Mouse (Mus musculus) brain, embryonic 14.5 days (tissue): ENCODE measurements around the gene Phactr3. TPM values are rescaled to one million over a fixed set of nuclear protein-coding genes. Genes with fewer than 3 reads are reported as not detected.
"Not testable (repeated sequence)": the region's sequence is repeated elsewhere in the genome, so short reads cannot be mapped to it uniquely, and the experiment has no call there.

ENCODE experiments used
- DNase-seq: peaks from one replicate; pipeline ENCODE4 v3.0.0-alpha.2; 2011; ENCODE audit warnings: low read depth
- CTCF ChIP-seq: fragments of 200-500 bp; IDR thresholded peaks from 2 replicates; pipeline ENCODE4 v1.5.1; 2012; ENCODE audit warnings: inconsistent platforms, mild to moderate bottlenecking, moderate library complexity, borderline replicate concordance; ENCODE audit not compliant: insufficient read depth, insufficient read length; ENCODE audit errors: extremely low read depth
- POLR2A ChIP-seq: fragments of 200-500 bp; IDR thresholded peaks from 2 replicates; pipeline ENCODE4 v1.6.1; 2012; ENCODE audit warnings: mild to moderate bottlenecking, inconsistent platforms, borderline replicate concordance; ENCODE audit not compliant: poor library complexity, insufficient read depth, insufficient read length, severe bottlenecking; ENCODE audit errors: extremely low read depth
- polyA plus RNA-seq: library from polyadenylated mRNA; depleted of rRNA; stranded (reverse); fragments of >200 nt; gene quantifications from 2 replicates; pipeline ENCODE4 v1.2.3, GENCODE M21; 2012; rRNA removed

The Phactr3 gene
- polyA plus RNA-seq, 1 experiment = 64.7 TPM

DNA sequence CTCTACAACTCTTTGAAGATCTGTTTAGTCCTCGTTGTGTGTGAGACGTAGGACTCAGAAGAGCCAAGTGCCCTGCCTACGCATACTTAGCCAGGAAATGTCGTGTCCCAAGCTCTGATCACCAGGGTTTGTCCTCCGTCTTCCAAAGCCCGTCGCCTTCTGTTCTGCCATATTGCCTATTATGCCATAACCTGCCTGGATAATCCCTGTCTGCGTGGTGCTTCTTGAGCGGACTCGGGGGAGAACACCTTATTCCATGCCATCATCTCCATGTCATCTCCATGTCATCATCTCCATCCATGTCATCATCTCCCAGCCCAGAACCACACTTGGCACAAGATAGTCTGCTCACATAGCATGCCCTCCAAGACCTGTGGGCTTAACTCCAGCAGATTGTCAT lies 207.3 kb downstream of the Phactr3 start:
- TF ChIP-seq POLR2A (no peak), CTCF (no peak)

DNA sequence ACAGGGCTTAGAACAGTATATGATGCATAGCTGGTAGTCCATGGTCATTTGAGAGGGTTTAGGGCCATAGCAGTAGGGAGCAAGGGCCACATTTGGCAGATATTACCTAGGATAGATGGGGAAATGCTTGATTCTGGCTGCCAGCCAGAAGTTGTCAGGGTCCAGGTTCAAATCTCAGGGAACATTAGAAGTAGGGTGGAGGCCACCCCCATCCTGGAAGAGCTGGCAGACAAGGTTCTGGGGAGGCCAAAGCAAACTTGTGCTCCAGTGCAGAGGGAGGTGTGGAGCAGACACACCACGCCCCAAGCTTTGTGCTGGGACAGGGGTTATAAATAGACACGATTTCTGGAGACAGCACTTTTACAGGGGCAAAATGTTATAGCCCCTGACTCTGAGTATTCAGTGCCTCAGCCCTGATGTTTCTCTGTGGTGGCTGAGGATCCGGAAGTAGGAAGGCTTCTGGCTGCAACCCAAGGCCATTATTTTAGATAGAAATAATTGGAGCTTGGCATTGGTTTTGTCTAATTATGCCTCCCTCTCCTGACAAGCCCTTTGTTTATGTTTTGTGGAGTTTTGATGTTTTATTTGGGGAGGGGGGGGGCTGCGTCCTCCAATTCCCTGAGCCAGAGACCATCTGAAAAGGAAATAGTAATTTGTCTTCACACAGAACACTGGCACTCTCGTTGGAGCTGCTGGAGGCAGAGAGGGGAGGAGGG lies 208.1 kb downstream of the Phactr3 start:
- TF ChIP-seq POLR2A (no peak), CTCF (no peak)
- no peak for DNase-seq

More for the DNA sequence above, 207.3 kb downstream of the Phactr3 start:
- no peak for DNase-seq

DNA sequence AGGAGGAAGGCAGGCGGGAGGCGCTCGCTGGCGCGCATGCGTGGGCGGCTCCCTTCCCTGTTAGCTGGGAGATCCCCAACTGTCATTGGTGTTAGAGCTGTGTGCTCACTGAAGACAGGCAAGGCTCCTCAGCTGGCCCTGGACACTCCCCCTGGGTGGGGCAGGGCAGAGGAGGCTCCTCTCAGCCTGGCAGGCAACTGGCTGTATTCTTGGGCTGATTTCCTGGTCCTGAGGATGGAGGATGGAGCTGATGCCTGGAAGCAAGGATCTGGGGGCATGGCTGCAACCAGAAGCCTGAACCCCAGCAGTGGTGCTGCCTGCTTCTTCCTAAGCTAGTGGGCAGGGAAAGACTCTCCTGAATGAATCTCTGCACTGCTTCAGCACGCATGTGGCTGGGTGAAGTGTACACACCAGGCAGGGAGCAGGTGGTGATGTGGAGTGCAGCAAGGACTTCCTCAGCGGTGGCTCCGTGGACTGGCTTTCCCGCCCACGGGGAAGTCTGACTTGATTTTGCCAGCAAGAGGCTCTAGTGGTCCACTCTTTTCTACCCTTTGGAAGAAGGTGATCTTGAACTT lies 208.8 kb downstream of the Phactr3 start:
- TF ChIP-seq POLR2A = no peak
- TF ChIP-seq CTCF = no peak
- DNase-seq = peak; percentile 97

DNA sequence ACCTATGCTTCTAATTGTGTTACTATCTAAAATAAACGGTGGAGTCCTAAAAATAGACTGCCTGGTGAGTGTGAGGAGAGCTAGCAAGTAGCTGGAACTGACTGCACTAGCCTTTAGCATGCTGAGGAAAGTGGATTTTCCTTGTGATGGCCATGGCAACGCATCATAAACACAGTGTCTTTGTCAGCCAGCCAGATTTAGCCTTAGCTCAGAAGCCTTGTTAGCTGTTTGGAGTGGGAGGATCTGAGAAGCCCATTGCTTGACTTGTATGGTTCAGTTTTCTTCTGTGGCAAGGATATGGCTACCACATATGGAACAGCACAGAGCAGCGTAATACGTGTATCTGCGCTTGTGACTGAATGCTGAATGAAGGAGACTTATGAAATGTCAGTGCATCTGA lies 210.8 kb downstream of the Phactr3 start:
- peak; percentile 62 for DNase-seq
- TF ChIP-seq CTCF (no peak), POLR2A (no peak)

DNA sequence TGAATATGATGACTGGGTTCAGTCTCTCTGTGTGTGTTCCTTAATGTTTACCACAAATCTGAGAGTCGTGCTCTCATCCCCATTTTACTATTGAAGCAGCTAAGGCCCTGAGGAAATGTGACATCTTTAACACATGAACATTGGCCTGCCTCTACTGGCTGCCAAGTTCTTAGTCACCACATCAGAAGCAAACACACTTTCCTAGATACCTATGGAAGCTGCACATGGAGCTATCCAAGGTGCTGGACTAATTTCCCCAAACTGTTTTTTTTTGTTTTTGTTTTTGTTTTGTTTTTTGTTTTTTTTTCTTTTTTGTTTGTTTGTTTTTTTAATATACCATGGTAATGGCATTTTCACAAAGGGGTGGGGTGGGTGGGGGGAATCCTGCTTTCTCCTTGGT lies 211.2 kb downstream of the Phactr3 start:
- DNase-seq = no peak
- TF ChIP-seq POLR2A (no peak), CTCF (no peak)

DNA sequence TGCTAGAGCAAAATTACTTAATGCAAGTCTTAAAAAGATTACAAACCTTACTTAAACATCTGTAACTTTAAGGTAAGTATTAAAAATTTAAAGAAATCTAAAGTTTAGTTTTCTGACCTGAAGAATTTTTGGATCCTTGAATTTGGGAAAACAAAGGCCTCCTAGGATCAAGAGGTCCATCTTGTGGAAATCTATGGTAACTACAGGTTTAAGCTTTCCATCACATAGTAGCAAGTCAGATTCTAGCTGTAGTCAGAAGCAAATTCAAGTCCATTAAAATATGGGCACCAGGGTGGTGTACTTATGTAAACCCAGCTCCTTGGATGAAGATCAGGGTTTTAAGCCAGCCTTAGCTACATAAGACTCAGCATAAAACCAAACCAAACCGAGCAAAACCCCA lies 219.1 kb downstream of the Phactr3 start:
- TF ChIP-seq POLR2A (no peak), CTCF (no peak)
- peak; percentile 57 for DNase-seq

DNA sequence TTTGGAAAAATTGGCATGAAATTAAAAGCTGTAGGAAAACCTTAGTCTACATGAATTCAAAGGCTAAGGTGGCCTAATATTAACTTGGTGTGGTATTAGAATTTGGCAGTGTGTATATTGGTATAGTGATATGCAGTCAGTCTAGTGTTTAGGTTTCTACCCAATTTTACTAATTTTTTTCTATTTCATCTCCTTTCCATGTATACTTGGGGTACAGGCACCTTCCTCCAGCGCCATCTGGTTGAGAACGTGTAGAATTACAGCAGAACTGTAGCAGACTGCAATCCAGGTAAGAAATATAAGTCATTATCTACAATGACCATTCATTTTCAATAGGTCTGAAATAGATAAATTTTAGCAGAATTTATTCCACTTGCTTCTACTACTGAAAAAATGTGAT lies 220.3 kb downstream of the Phactr3 start:
- TF ChIP-seq POLR2A (no peak), CTCF (peak; percentile 56; the same call in 1 of the 2 replicates)
- DNase-seq = peak; percentile 58

DNA sequence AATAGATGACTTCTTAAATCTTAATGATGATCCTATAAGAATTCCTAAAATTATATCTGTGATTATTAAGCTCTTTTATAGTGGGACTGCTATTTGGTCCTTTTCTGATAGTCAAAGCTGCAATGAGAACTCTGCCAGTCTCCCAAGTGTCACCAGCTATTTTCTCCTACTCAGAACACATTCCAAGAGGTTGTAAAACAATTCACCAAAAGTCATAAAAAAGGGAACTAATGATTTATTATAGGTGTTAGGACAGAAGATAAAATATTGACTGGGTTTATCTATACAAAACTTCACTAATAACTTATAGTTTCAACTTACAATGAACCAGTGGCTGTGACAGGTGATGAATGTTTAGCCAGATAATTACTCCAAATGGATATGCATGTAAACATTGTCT lies 223.3 kb downstream of the Phactr3 start:
- DNase-seq = not testable (repeated sequence)

DNA sequence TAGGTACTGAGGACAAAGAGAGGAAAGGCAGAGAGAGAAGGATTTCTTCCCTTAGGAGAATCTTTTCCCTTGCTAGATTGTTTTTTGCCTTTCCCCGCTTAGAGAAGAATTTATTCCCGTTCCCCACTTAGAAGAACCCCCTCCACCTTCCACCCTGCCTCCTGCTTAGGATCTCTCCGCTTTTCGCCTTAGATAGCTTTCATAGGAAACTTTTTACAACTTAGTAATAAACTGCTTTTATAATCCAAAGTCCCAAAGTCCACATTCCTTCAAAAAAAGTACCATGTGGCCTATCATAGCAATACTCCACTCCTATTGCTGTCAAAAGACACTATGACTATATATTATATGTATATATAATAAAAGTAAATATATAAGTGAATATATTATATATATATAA lies 223.8 kb downstream of the Phactr3 start:
- TF ChIP-seq CTCF = no peak
- no peak for TF ChIP-seq POLR2A
- DNase-seq = no peak

Other genes with a start within 250 kb of the Phactr3 start
- gene Gm14327, start 221.9 kb upstream of the Phactr3 start, polyA plus RNA-seq = 1.4 and 2.6 TPM in 2 replicates
- 0.30 and 0.32 TPM in 2 replicates for gene Zfp972, start 193.4 kb upstream of the Phactr3 start, polyA plus RNA-seq
- gene Gm14326, start 161.7 kb upstream of the Phactr3 start, polyA plus RNA-seq = 6.5 and 7.2 TPM in 2 replicates
- gene Zfp971, start 95.7 kb upstream of the Phactr3 start, polyA plus RNA-seq = 3.9 and 7.2 TPM in 2 replicates
- 6.7 and 7.4 TPM in 2 replicates for gene Zfp931, start 40.5 kb upstream of the Phactr3 start, polyA plus RNA-seq